In genomic region chr19:27217404-27217940, GRCm38 (mm10) we compare ENCODE assay signal across 8 mouse cellular contexts. TPM values are rescaled to one million over a fixed set of nuclear protein-coding genes. Genes with fewer than 3 reads are reported as not detected.
DNase-seq lines count a peak whose midpoint lies in the region; ATAC-seq lines count a peak whose summit lies in the region.

No protein-coding gene starts in this region.

- no peaks in the 10 kb centered on the region for H3K36me3 ChIP-seq in intestine, embryonic 15.5 days
- H3K36me3 ChIP-seq in midbrain, embryonic 10.5 days: no peaks in the 10 kb centered on the region

- no peaks in the 10 kb centered on the region for H3K9me3 ChIP-seq in intestine, embryonic 15.5 days
- no peaks in the 10 kb centered on the region for H3K9me3 ChIP-seq in midbrain, embryonic 10.5 days (replicated peaks)

- H3K4me1 ChIP-seq in intestine, embryonic 15.5 days (replicated peaks): peaks cover 14% of the 10 kb centered on the region
- peaks cover 37% of the 10 kb centered on the region for H3K4me1 ChIP-seq in midbrain, embryonic 10.5 days

- intact Hi-C loops in gastrocnemius, postnatal 14 days (cut with DNase I; ENCODE audit: low total_unique reads): loop anchor here (10.0 kb wide), 1 partner anchor 177 kb away; no protein-coding TSS in a partner anchor
- intact Hi-C loops in left cerebral cortex, postnatal 36 days (cut with DNase I): loop anchor here (5.0 to 10.0 kb wide), 5 partner anchors 93 to 470 kb away; partner anchors contain the start of gene Gm815

- whole genome bisulfite sequencing in intestine, embryonic 15.5 days: under 1% methylated on average over 48 of the region's 52 CpGs
- under 1% methylated on average over 51 of the region's 52 CpGs for WGBS in midbrain, embryonic 10.5 days

- DNase-seq in adrenal gland, postnatal 36 days: peak; percentile 67 to 74
- DNase-seq in embryo, embryonic 10 days (ENCODE audit: low spot score): peak; percentile 50
- DNase-seq in gastrocnemius, postnatal 14 days: peak; percentile 57
- peak; percentile 73 to 79 for DNase-seq in left cerebral cortex, postnatal 36 days (ENCODE audit: low spot score in 2 of 2)
- peak; percentile 65 for DNase-seq in midbrain, embryonic 10.5 days (ENCODE audit: low spot score)
- peak; percentile 78 for DNase-seq in right cerebral cortex, postnatal 4 days
- no peak for DNase-seq in spleen, postnatal 14 days (ENCODE audit: low spot score in 2 of 2)

- peaks cover 12% of the 10 kb centered on the region for H3K27me3 ChIP-seq in intestine, embryonic 15.5 days (replicated peaks)
- peaks cover 43% of the 10 kb centered on the region for H3K27me3 ChIP-seq in midbrain, embryonic 10.5 days (ENCODE audit: low read depth, poor library complexity, severe bottlenecking)

- peak overlapping the region; percentile 65 for H3K4me3 ChIP-seq in intestine, embryonic 15.5 days (replicated peaks)
- H3K4me3 ChIP-seq in midbrain, embryonic 10.5 days: peak overlapping the region; percentile 83

- peak overlapping the region; percentile 13; the same call in 1 of the 2 replicates for H3K27ac ChIP-seq in intestine, embryonic 15.5 days
- H3K27ac ChIP-seq in midbrain, embryonic 10.5 days (replicated peaks): peak overlapping the region; percentile 91

- peak; percentile 62 for ATAC-seq in intestine, embryonic 15.5 days

- peak overlapping the region; percentile 60 for H3K9ac ChIP-seq in intestine, embryonic 15.5 days

- H3K4me2 ChIP-seq in intestine, embryonic 15.5 days (replicated peaks): peak overlapping the region; percentile 98

RNA-seq across cellular contexts. Expression of gene Vldlr, which starts 1.2 kb away (rescaled TPM):
- total RNA-seq in adrenal gland, postnatal 36 days (2021): 10 to 100 TPM; 24.5 to 29.1 TPM
- total RNA-seq in gastrocnemius, postnatal 14 days (2021): 10 to 100 TPM; 42.4 to 53.8 TPM
- 5.9 and 6.7 TPM in 2 replicates for polyA plus RNA-seq in intestine, embryonic 15.5 days (2015; fragmentation: Nextera tagmentation; extraction: Ambion mirVana)
- 10 to 100 TPM; 58.3 to 60.9 TPM for total RNA-seq in left cerebral cortex, postnatal 36 days (2021)
- 7.6 and 7.9 TPM in 2 replicates for polyA plus RNA-seq in midbrain, embryonic 10.5 days (2016; fragmentation: Nextera tagmentation; extraction: Ambion mirVana)

Comparison
In these comparisons a context has a peak if more than half of its experiments do, and no peak if none do; other contexts are left out.
1. DNase-seq: peak in adrenal gland, postnatal 36 days (2 of 2), embryo, embryonic 10 days (single experiment), gastrocnemius, postnatal 14 days (single experiment), left cerebral cortex, postnatal 36 days (2 of 2), midbrain, embryonic 10.5 days (single experiment) and right cerebral cortex, postnatal 4 days (single experiment); none in spleen, postnatal 14 days (0 of 2).